Mouse (Mus musculus): ENCODE measurements at regions not wholly inside any gene's neighbourhood (a gene's known extent, or its start where the extent isn't known, plus 50 kb on each side); places are given as distances from the start of the nearest gene placed in this dataset.
A peak's percentile ranks its signal among the peaks of the same experiment; 100 is the strongest.

GRCm38 (mm10) chr4:68179551-68179950 lies 774.6 kb downstream of the Brinp1 start:
- no peak for DNase-seq (ENCODE audit: low spot score in 2 of 2)

GRCm38 (mm10) chr4:68156499-68156898 lies 797.7 kb downstream of the Brinp1 start:
- DNase-seq (ENCODE audit: low spot score in 2 of 2): no peak

GRCm38 (mm10) chr4:68148483-68149069 lies 805.6 kb downstream of the Brinp1 start:
- no peak for DNase-seq (ENCODE audit: low spot score in 2 of 2)

- no peak for DNase-seq (ENCODE audit: low spot score in 2 of 2)
Observed at GRCm38 (mm10) chr4:68128124-68128523, 826.1 kb downstream of the Brinp1 start.

GRCm38 (mm10) chr4:68114502-68114901 lies 839.7 kb downstream of the Brinp1 start:
- DNase-seq (ENCODE audit: low spot score in 2 of 2): no peak

GRCm38 (mm10) chr4:68085255-68085654 lies 868.9 kb downstream of the Brinp1 start:
- no peak for DNase-seq (ENCODE audit: low spot score in 2 of 2)

- no peak for DNase-seq (ENCODE audit: low spot score in 2 of 2)
Observed at GRCm38 (mm10) chr4:68056813-68057578, 897.2 kb downstream of the Brinp1 start.

GRCm38 (mm10) chr4:68022891-68023303 lies 931.3 kb downstream of the Brinp1 start:
- peak; percentile 45 to 62 for DNase-seq (ENCODE audit: low spot score in 2 of 2)

GRCm38 (mm10) chr4:68011371-68011770 lies 942.8 kb downstream of the Brinp1 start:
- no peak for DNase-seq (ENCODE audit: low spot score in 2 of 2)

- DNase-seq (ENCODE audit: low spot score in 2 of 2): peak; percentile 1 to 3
Observed at GRCm38 (mm10) chr4:67994796-67995283, 959.4 kb downstream of the Brinp1 start.

GRCm38 (mm10) chr4:67963456-67963855 lies 990.7 kb downstream of the Brinp1 start:
- DNase-seq (ENCODE audit: low spot score in 2 of 2): peak in 1 of 2 experiments; percentile 17

GRCm38 (mm10) chr4:67948000-67948399 lies 1006.2 kb downstream of the Brinp1 start:
- no peak for DNase-seq (ENCODE audit: low spot score in 2 of 2)

- peak; percentile 9 to 62 for DNase-seq (ENCODE audit: low spot score in 2 of 2)
Observed at GRCm38 (mm10) chr4:67932481-67932880, 1021.7 kb downstream of the Brinp1 start.

GRCm38 (mm10) chr4:67899109-67899508 lies 1055.1 kb downstream of the Brinp1 start:
- DNase-seq (ENCODE audit: low spot score in 2 of 2): no peak

GRCm38 (mm10) chr4:67891946-67892575 lies 1062.1 kb downstream of the Brinp1 start:
- no peak for DNase-seq (ENCODE audit: low spot score in 2 of 2)

- DNase-seq (ENCODE audit: low spot score in 2 of 2): no peak
Observed at GRCm38 (mm10) chr4:67887954-67888353, 1060.6 kb downstream of the Tlr4 start.

GRCm38 (mm10) chr4:67885204-67885603 lies 1057.8 kb downstream of the Tlr4 start:
- DNase-seq (ENCODE audit: low spot score in 2 of 2): no peak

- no peak for DNase-seq (ENCODE audit: low spot score in 2 of 2)
Observed at GRCm38 (mm10) chr4:67862218-67862617, 1034.8 kb downstream of the Tlr4 start.

GRCm38 (mm10) chr4:67861801-67862200 lies 1034.4 kb downstream of the Tlr4 start:
- DNase-seq (ENCODE audit: low spot score in 2 of 2): no peak

GRCm38 (mm10) chr4:67853001-67853400 lies 1025.6 kb downstream of the Tlr4 start:
- no peak for DNase-seq (ENCODE audit: low spot score in 2 of 2)

GRCm38 (mm10) chr4:67833397-67833796 lies 1006.0 kb downstream of the Tlr4 start:
- peak in 1 of 2 experiments; percentile 7 for DNase-seq (ENCODE audit: low spot score in 2 of 2)

GRCm38 (mm10) chr4:67825484-67825883 lies 998.1 kb downstream of the Tlr4 start:
- no peak for DNase-seq (ENCODE audit: low spot score in 2 of 2)

- no peak for DNase-seq (ENCODE audit: low spot score in 2 of 2)
Observed at GRCm38 (mm10) chr4:67796050-67796449, 968.7 kb downstream of the Tlr4 start.

Data from right cerebral cortex, postnatal 36 days (tissue).